Mouse (Mus musculus): ENCODE measurements around the gene Cacna2d3. TPM values are rescaled to one million over a fixed set of nuclear protein-coding genes. Genes with fewer than 3 reads are reported as not detected.

Gene Cacna2d3
- total and polyA plus RNA-seq, 3 experiments, result 0.11 TPM; not detected in 2

DNA sequence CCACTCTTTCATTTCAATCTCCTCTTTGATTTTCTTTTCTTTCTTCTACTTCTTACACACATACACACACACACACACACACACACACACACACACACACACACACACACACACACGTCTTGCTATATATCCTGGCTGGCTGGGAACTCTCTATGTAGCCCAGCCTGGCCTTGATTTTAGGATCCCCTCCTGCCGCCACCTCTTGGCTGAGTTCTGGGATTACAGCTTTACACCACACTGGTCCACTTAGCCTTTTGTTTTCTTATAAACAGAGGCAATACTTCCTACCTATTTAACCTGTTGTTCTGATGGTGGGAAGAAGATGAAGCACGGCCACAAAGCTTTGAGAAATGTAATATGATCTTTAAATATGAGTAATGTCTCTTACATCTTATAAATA lies 741.2 kb downstream of the Cacna2d3 start:
- H3K4me3 ChIP-seq (ENCODE audit: low read depth, low read length), result no peak overlapping the region
- no peak for DNase-seq (ENCODE audit: low spot score)
- H3K27me3 ChIP-seq (ENCODE audit: insufficient read depth, low read length), result no peaks in the 10 kb centered on the region
- no peak for ATAC-seq (ENCODE audit: extremely low read depth, insufficient number of reproducible peaks, low FRiP score, poor library complexity, severe bottlenecking)
- H3K9me3 ChIP-seq (replicated peaks), result peaks cover 14% of the 10 kb centered on the region
- no peak for TF ChIP-seq TAL1 (conservative IDR thresholded peaks at IDR 0.05; ENCODE audit: low read depth, low read length)
- TF ChIP-seq GATA1 (IDR thresholded peaks at IDR 0.05; ENCODE audit: borderline replicate concordance, low read length), result no peak
- TF ChIP-seq CTCF (IDR thresholded peaks at IDR 0.05; ENCODE audit: low read depth, low read length), result no peak
- no peak for TF ChIP-seq GATA2 (IDR thresholded peaks at IDR 0.05; ENCODE audit: borderline replicate concordance, low read depth, low read length)
- TF ChIP-seq POLR2AphosphoS5 (IDR thresholded peaks at IDR 0.05; ENCODE audit: insufficient replicate concordance, low read depth, low read length), result no peak
- H3K4me1 ChIP-seq (ENCODE audit: insufficient read depth, low read depth, low read length), result no peaks in the 10 kb centered on the region
- no peaks in the 10 kb centered on the region for H3K36me3 ChIP-seq (replicated peaks)

DNA sequence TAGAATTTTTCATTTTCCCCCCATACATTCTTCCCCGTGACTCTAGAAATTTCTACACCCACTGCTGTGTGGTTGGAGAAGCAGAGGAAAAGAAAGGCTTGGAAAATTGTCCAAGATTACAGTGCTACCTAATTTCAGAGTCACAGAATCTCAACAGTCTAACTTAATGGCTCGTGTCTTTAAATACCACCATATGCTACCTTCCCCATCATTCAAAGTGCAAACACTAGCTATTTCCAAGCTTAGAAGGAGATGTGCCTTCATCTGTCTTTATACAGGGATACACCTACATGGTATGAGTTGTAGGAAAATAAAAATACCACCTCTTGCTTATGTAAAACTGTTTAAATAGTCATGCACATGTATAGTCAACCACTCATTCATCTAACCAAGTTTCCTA lies 742.4 kb downstream of the Cacna2d3 start:
- H3K27me3 ChIP-seq (ENCODE audit: insufficient read depth, low read length), result no peaks in the 10 kb centered on the region
- peaks cover 12% of the 10 kb centered on the region for H3K9me3 ChIP-seq (replicated peaks)
- ATAC-seq (ENCODE audit: extremely low read depth, insufficient number of reproducible peaks, low FRiP score, poor library complexity, severe bottlenecking) (no peak), DNase-seq (ENCODE audit: low spot score) (no peak)
- H3K4me1 ChIP-seq (ENCODE audit: insufficient read depth, low read depth, low read length), result no peaks in the 10 kb centered on the region
- no peaks in the 10 kb centered on the region for H3K36me3 ChIP-seq (replicated peaks)
- TF ChIP-seq TAL1 (conservative IDR thresholded peaks at IDR 0.05; ENCODE audit: low read depth, low read length) (no peak), POLR2AphosphoS5 (IDR thresholded peaks at IDR 0.05; ENCODE audit: insufficient replicate concordance, low read depth, low read length) (no peak), GATA1 (IDR thresholded peaks at IDR 0.05; ENCODE audit: borderline replicate concordance, low read length) (no peak), GATA2 (IDR thresholded peaks at IDR 0.05; ENCODE audit: borderline replicate concordance, low read depth, low read length) (no peak), CTCF (IDR thresholded peaks at IDR 0.05; ENCODE audit: low read depth, low read length) (no peak)
- H3K4me3 ChIP-seq (ENCODE audit: low read depth, low read length), result no peak overlapping the region

DNA sequence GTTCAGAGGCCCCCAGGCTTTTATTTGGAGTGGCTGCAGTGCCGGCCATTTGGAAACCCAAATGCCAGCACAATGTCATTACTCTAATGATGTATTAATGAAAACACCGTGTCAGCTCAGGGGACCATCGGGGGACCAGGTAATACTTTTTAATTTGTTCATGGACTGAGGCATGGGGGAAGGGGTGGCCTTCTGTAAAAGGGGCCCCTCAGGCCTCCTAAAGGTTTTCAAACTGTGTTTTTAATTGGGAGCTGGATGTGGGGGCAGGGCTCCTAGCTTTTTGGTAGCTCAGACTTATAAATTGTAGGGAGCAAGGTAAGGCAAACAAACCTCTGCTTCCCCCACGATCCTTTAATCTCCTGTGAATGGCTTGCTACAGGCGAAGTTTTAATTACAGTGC lies 749.0 kb downstream of the Cacna2d3 start:
- no peaks in the 10 kb centered on the region for H3K36me3 ChIP-seq (replicated peaks)
- ATAC-seq (ENCODE audit: extremely low read depth, insufficient number of reproducible peaks, low FRiP score, poor library complexity, severe bottlenecking) (no peak), DNase-seq (ENCODE audit: low spot score) (no peak)
- TF ChIP-seq TAL1 (conservative IDR thresholded peaks at IDR 0.05; ENCODE audit: low read depth, low read length) (no peak), GATA2 (IDR thresholded peaks at IDR 0.05; ENCODE audit: borderline replicate concordance, low read depth, low read length) (no peak), POLR2AphosphoS5 (IDR thresholded peaks at IDR 0.05; ENCODE audit: insufficient replicate concordance, low read depth, low read length) (no peak)
- no peaks in the 10 kb centered on the region for H3K4me1 ChIP-seq (ENCODE audit: insufficient read depth, low read depth, low read length)
- H3K4me3 ChIP-seq (ENCODE audit: low read depth, low read length), result no peak overlapping the region
- peaks cover 18% of the 10 kb centered on the region for H3K9me3 ChIP-seq (replicated peaks)
- no peaks in the 10 kb centered on the region for H3K27me3 ChIP-seq (ENCODE audit: insufficient read depth, low read length)

DNA sequence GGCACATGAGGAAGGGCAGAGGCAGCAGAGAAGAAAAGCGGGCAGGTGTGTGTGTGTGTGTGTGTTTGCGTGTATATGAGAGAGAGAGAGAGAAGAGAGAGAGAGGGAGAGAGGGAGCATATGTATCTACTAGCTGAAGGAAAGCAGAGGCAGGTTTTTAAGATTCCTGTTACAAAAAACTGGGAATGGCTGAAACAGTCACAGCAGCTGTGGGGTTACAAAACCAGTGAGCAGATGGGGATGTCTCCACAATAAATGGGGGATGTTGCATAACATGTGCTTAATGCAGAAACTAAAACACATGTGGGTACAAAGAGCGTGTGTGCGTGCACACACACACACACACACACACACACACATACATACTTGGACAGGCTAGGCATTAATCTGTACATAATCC lies 752.4 kb downstream of the Cacna2d3 start:
- no peak for TF ChIP-seq POLR2AphosphoS5 (IDR thresholded peaks at IDR 0.05; ENCODE audit: insufficient replicate concordance, low read depth, low read length)
- TF ChIP-seq TAL1 (conservative IDR thresholded peaks at IDR 0.05; ENCODE audit: low read depth, low read length), result no peak
- no peak for TF ChIP-seq GATA2 (IDR thresholded peaks at IDR 0.05; ENCODE audit: borderline replicate concordance, low read depth, low read length)
- TF ChIP-seq CTCF (IDR thresholded peaks at IDR 0.05; ENCODE audit: low read depth, low read length), result no peak
- TF ChIP-seq GATA1 (IDR thresholded peaks at IDR 0.05; ENCODE audit: borderline replicate concordance, low read length), result no peak
- no peak for DNase-seq (ENCODE audit: low spot score)

DNA sequence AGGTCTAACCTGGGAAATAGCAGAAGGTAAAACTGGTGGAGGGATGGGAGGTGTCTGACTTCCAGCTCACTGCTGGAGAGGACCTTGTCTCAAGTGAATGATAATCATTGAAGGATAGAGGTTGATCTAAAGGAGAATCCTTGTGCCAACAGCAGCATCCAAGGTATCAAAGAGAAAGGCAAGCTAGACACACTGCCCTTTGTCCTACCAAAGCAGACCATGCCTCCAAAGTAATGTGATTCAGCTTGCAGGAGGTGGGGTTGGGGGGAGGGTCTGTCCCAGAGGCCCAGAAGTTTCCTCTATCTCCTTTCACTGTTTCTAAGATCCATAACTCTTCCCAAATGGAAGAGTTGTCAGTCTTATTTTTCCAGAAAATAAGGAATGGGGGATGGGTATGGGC lies 754.8 kb downstream of the Cacna2d3 start:
- ATAC-seq (ENCODE audit: extremely low read depth, insufficient number of reproducible peaks, low FRiP score, poor library complexity, severe bottlenecking) (no peak), DNase-seq (ENCODE audit: low spot score) (no peak)
- H3K27me3 ChIP-seq (ENCODE audit: insufficient read depth, low read length), result no peaks in the 10 kb centered on the region
- H3K4me3 ChIP-seq (ENCODE audit: low read depth, low read length), result no peak overlapping the region
- TF ChIP-seq GATA2 (IDR thresholded peaks at IDR 0.05; ENCODE audit: borderline replicate concordance, low read depth, low read length), result no peak
- no peak for TF ChIP-seq POLR2AphosphoS5 (IDR thresholded peaks at IDR 0.05; ENCODE audit: insufficient replicate concordance, low read depth, low read length)
- TF ChIP-seq TAL1 (conservative IDR thresholded peaks at IDR 0.05; ENCODE audit: low read depth, low read length), result no peak
- TF ChIP-seq GATA1 (IDR thresholded peaks at IDR 0.05; ENCODE audit: borderline replicate concordance, low read length), result no peak
- H3K36me3 ChIP-seq (replicated peaks), result no peaks in the 10 kb centered on the region
- H3K4me1 ChIP-seq (ENCODE audit: insufficient read depth, low read depth, low read length), result no peaks in the 10 kb centered on the region
- peaks cover 24% of the 10 kb centered on the region for H3K9me3 ChIP-seq (replicated peaks)

More for the DNA sequence above, 752.4 kb downstream of the Cacna2d3 start:
- H3K4me1 ChIP-seq (ENCODE audit: insufficient read depth, low read depth, low read length), result no peaks in the 10 kb centered on the region
- H3K36me3 ChIP-seq (replicated peaks), result no peaks in the 10 kb centered on the region
- peaks cover 19% of the 10 kb centered on the region for H3K9me3 ChIP-seq (replicated peaks)
- no peak overlapping the region for H3K4me3 ChIP-seq (ENCODE audit: low read depth, low read length)
- no peak for ATAC-seq (ENCODE audit: extremely low read depth, insufficient number of reproducible peaks, low FRiP score, poor library complexity, severe bottlenecking)
- no peaks in the 10 kb centered on the region for H3K27me3 ChIP-seq (ENCODE audit: insufficient read depth, low read length)

- Histone ChIP-seq H3K27me3 (ENCODE audit: insufficient read depth, low read length) (no peaks in the 10 kb centered on the region), H3K9me3 (replicated peaks) (peaks cover 46% of the 10 kb centered on the region), H3K36me3 (replicated peaks) (no peaks in the 10 kb centered on the region), H3K4me3 (ENCODE audit: low read depth, low read length) (no peak overlapping the region), H3K4me1 (ENCODE audit: insufficient read depth, low read depth, low read length) (no peaks in the 10 kb centered on the region)
- TF ChIP-seq POLR2AphosphoS5 (IDR thresholded peaks at IDR 0.05; ENCODE audit: insufficient replicate concordance, low read depth, low read length) (no peak), CTCF (IDR thresholded peaks at IDR 0.05; ENCODE audit: low read depth, low read length) (no peak), GATA1 (IDR thresholded peaks at IDR 0.05; ENCODE audit: borderline replicate concordance, low read length) (no peak), TAL1 (conservative IDR thresholded peaks at IDR 0.05; ENCODE audit: low read depth, low read length) (no peak), GATA2 (IDR thresholded peaks at IDR 0.05; ENCODE audit: borderline replicate concordance, low read depth, low read length) (no peak)
- ATAC-seq (ENCODE audit: extremely low read depth, insufficient number of reproducible peaks, low FRiP score, poor library complexity, severe bottlenecking) (no peak), DNase-seq (ENCODE audit: low spot score) (no peak)
Measured at GRCm38 (mm10) chr14:28961379-28961778, 760.3 kb downstream of the Cacna2d3 start.

DNA sequence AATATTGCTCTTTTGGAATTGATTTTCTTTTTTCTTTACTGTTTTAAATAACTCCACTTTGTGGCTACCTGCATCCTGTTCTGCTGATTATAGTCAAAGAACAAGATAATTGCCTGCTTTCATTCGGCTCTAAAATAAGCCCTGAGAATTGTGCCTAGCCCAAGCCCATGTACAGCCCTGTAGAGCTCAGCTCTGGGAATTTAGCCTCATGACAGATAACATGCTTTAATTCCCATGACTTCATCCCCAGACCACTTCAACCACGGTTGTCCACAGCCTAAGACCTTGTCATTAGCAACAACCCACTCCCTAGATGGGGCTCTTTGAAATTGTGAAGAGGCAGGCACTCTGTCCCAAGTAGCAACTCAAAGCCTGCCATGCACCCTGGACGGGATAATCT lies 762.6 kb downstream of the Cacna2d3 start:
- TF ChIP-seq POLR2AphosphoS5 (IDR thresholded peaks at IDR 0.05; ENCODE audit: insufficient replicate concordance, low read depth, low read length) (no peak), GATA1 (IDR thresholded peaks at IDR 0.05; ENCODE audit: borderline replicate concordance, low read length) (no peak), TAL1 (conservative IDR thresholded peaks at IDR 0.05; ENCODE audit: low read depth, low read length) (no peak), CTCF (IDR thresholded peaks at IDR 0.05; ENCODE audit: low read depth, low read length) (no peak), GATA2 (IDR thresholded peaks at IDR 0.05; ENCODE audit: borderline replicate concordance, low read depth, low read length) (no peak)

More for the DNA sequence above, 762.6 kb downstream of the Cacna2d3 start:
- ATAC-seq (ENCODE audit: extremely low read depth, insufficient number of reproducible peaks, low FRiP score, poor library complexity, severe bottlenecking), result no peak
- H3K9me3 ChIP-seq (replicated peaks), result peaks cover 47% of the 10 kb centered on the region
- H3K36me3 ChIP-seq (replicated peaks), result no peaks in the 10 kb centered on the region
- no peak for DNase-seq (ENCODE audit: low spot score)
- H3K4me3 ChIP-seq (ENCODE audit: low read depth, low read length), result no peak overlapping the region
- H3K27me3 ChIP-seq (ENCODE audit: insufficient read depth, low read length), result no peaks in the 10 kb centered on the region
- no peaks in the 10 kb centered on the region for H3K4me1 ChIP-seq (ENCODE audit: insufficient read depth, low read depth, low read length)

All from G1E (cell line).